Mouse (Mus musculus) 416B (cell line): ENCODE data around the gene Rab11fip5.
A peak's percentile ranks its signal among the peaks of the same experiment; 100 is the strongest.

Source experiments
- DNase-seq: peaks from one replicate; pipeline ENCODE4 v3.0.0; 2011; ENCODE audit warnings: low read depth

Rab11fip5 gene

GRCm38 (mm10) chr6:85373066-85373860, 1.2 kb downstream of the Rab11fip5 start:
- DNase-seq = no peak

GRCm38 (mm10) chr6:85372496-85372895, 1.9 kb downstream of the Rab11fip5 start:
- no peak for DNase-seq

GRCm38 (mm10) chr6:85371859-85372405, 2.5 kb downstream of the Rab11fip5 start:
- DNase-seq = no peak

GRCm38 (mm10) chr6:85370666-85371430, 3.6 kb downstream of the Rab11fip5 start:
- DNase-seq = no peak

GRCm38 (mm10) chr6:85370041-85370440, 4.4 kb downstream of the Rab11fip5 start:
- no peak for DNase-seq

GRCm38 (mm10) chr6:85369181-85369860, 5.1 kb downstream of the Rab11fip5 start:
- peak; percentile 97 for DNase-seq

GRCm38 (mm10) chr6:85368722-85369121, 5.7 kb downstream of the Rab11fip5 start:
- no peak for DNase-seq

GRCm38 (mm10) chr6:85368166-85368565, 6.3 kb downstream of the Rab11fip5 start:
- DNase-seq = no peak

GRCm38 (mm10) chr6:85366387-85366786, 8.0 kb downstream of the Rab11fip5 start:
- DNase-seq = peak; percentile 54

GRCm38 (mm10) chr6:85364439-85364838, 10.0 kb downstream of the Rab11fip5 start:
- no peak for DNase-seq

GRCm38 (mm10) chr6:85363906-85364260, 10.6 kb downstream of the Rab11fip5 start:
- DNase-seq = no peak

GRCm38 (mm10) chr6:85363231-85363905, 11.1 kb downstream of the Rab11fip5 start:
- DNase-seq = peak; percentile 25

GRCm38 (mm10) chr6:85362610-85363009, 11.8 kb downstream of the Rab11fip5 start:
- DNase-seq = no peak

GRCm38 (mm10) chr6:85360311-85360710, 14.1 kb downstream of the Rab11fip5 start:
- DNase-seq = no peak

- DNase-seq = no peak
Observed at GRCm38 (mm10) chr6:85358877-85359276, 15.6 kb downstream of the Rab11fip5 start.

- no peak for DNase-seq
Observed at GRCm38 (mm10) chr6:85356682-85357465, 17.6 kb downstream of the Rab11fip5 start.

GRCm38 (mm10) chr6:85355753-85356152, 18.7 kb downstream of the Rab11fip5 start:
- DNase-seq = no peak

- no peak for DNase-seq
Observed at GRCm38 (mm10) chr6:85354709-85355108, 19.7 kb downstream of the Rab11fip5 start.

GRCm38 (mm10) chr6:85353706-85354105, 20.7 kb downstream of the Rab11fip5 start:
- DNase-seq = peak; percentile 55

GRCm38 (mm10) chr6:85350157-85350556, 24.3 kb downstream of the Rab11fip5 start:
- peak; percentile 70 for DNase-seq

GRCm38 (mm10) chr6:85349246-85349645, 25.2 kb downstream of the Rab11fip5 start:
- DNase-seq = peak; percentile 45
